Mouse (Mus musculus) lung, embryonic 16.5 days (tissue): ENCODE measurements around the gene Sfpq. TPM values are rescaled to one million over a fixed set of nuclear protein-coding genes. Genes with fewer than 3 reads are reported as not detected.
"Not testable (repeated sequence)": the region's sequence is repeated elsewhere in the genome, so short reads cannot be mapped to it uniquely, and the experiment has no call there.

ENCODE experiments used
- ATAC-seq: fragments of 200-750 bp; cut with Nextera tagmentation; 2 replicates; pipeline ENCODE4 v1.8.0; 2017; ENCODE audit warnings: low read depth, mild to moderate bottlenecking, moderate library complexity
- H3K27ac ChIP-seq: fragments of 300-500 bp; sonication (generic); 2 replicates; pipeline ENCODE4 v1.5.1; 2014; ENCODE audit warnings: mild to moderate bottlenecking, control low read depth, low read length
- H3K27me3 ChIP-seq: fragments of 300-500 bp; sonication (generic); 2 replicates; pipeline ENCODE4 v1.6.1; 2014; ENCODE audit warnings: low read depth, low read length, mixed read lengths; ENCODE audit not compliant: control insufficient read depth, insufficient read depth
- H3K36me3 ChIP-seq: fragments of 300-500 bp; sonication (generic); 2 replicates; pipeline ENCODE4 v1.6.1; 2014; ENCODE audit warnings: low read length; ENCODE audit not compliant: control insufficient read depth, insufficient read depth
- H3K4me1 ChIP-seq: fragments of 300-500 bp; sonication (generic); replicated peaks from 2 replicates; pipeline ENCODE4 v1.6.1; 2014; ENCODE audit warnings: low read length, mixed read lengths; ENCODE audit not compliant: control insufficient read depth, insufficient read depth
- H3K4me2 ChIP-seq: fragments of 300-500 bp; sonication (generic); 2 replicates; pipeline ENCODE4 v1.6.1; 2014; ENCODE audit warnings: low read depth, low read length, control low read depth
- H3K4me3 ChIP-seq: fragments of 300-500 bp; sonication (generic); 2 replicates; pipeline ENCODE4 v1.5.1; 2014; ENCODE audit warnings: mild to moderate bottlenecking, low read length, control low read depth
- H3K9ac ChIP-seq: fragments of 300-500 bp; sonication (generic); 2 replicates; pipeline ENCODE4 v1.6.1; 2014; ENCODE audit warnings: low read length, control low read depth
- H3K9me3 ChIP-seq: fragments of 300-500 bp; sonication (generic); 2 replicates; pipeline ENCODE4 v1.6.1; 2016; ENCODE audit warnings: low read length; ENCODE audit not compliant: control insufficient read depth
- WGBS: fragments of 180-500 bp; shearing (Covaris S2); extraction: QIAGEN DNeasy Blood & Tissue Kit; methylation state at CpG from one replicate; pipeline ENCODE4 v1.1.7; 2014; 5-methylcytosine and 5-hydroxymethylcytosine counted together
- polyA plus RNA-seq: library from polyadenylated mRNA; unstranded; fragments of >200 nt; fragmentation: Nextera tagmentation; extraction: Ambion mirVana; gene quantifications from 2 replicates; pipeline ENCODE4 v1.2.1, GENCODE M21; 2015

Gene Sfpq
- 67.1 and 68.2 TPM in 2 replicates for polyA plus RNA-seq

DNA sequence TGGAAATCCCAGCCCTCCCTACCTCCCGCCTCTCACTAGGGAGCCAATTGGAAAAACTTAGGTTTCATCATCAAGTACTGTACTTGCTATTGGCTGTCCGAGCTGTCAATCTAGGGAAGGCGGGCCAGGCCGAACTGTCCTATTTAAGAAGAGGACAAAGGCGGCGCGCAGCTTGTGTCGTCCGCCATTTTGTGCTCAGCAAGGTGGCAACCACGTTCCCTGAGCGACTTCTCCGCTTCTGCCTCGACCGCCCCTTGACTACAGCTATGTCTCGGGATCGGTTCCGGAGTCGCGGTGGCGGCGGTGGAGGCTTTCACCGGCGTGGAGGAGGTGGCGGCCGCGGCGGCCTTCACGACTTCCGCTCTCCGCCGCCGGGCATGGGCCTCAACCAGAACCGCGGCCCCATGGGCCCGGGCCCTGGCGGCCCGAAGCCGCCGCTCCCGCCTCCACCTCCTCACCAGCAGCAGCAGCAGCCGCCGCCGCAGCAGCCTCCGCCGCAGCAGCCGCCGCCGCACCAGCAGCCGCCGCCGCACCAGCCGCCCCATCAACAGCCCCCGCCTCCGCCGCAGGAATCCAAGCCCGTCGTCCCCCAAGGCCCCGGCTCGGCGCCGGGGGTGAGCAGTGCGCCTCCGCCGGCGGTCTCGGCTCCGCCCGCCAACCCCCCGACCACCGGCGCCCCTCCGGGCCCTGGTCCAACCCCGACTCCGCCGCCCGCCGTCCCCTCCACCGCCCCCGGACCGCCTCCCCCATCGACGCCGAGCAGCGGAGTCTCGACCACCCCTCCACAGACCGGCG is at the start of gene Sfpq:
TSS of gene Sfpq (plus strand) at position 174 of the 795 bp plus-strand sequence.
- peak; percentile 97 for ATAC-seq
- H3K9ac ChIP-seq: peak within 1 kb of the TSS; percentile 99
- H3K4me3 ChIP-seq: peak within 1 kb of the TSS; percentile 83
- no peaks in the 10 kb centered on the region for H3K9me3 ChIP-seq
- H3K27me3 ChIP-seq: no peaks in the 10 kb centered on the region
- peak within 1 kb of the TSS; percentile 98 for H3K27ac ChIP-seq
- peaks cover 17% of the 10 kb centered on the region for H3K36me3 ChIP-seq
- H3K4me1 ChIP-seq: peaks cover 17% of the 10 kb centered on the region
- WGBS: under 1% methylated on average over 55 of the region's 87 CpGs
- peak within 1 kb of the TSS; percentile 69 for H3K4me2 ChIP-seq

DNA sequence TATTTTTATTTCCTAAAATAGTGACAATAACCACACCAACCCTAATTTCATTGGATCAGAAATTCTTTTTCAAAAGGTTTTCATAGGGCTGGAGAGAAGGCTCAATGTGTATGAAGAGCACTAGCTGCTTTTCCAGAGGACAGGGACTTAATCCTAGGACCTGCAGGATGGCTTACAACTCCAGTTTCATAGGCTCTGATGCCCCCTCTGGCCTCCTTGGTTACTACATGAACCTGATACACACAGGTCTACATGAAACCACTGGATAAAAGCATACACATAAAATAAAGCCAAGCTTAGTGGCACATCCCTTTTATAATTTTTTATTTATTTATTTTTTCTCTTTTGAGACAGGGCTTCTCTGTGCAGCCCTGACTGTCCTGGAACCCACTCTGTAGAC is 43.7 kb upstream of the Sfpq start:
- ATAC-seq: no peak
- Histone ChIP-seq H3K4me2 (no peak overlapping the region), H3K36me3 (no peaks in the 10 kb centered on the region), H3K27me3 (no peaks in the 10 kb centered on the region), H3K27ac (no peak overlapping the region), H3K9me3 (no peaks in the 10 kb centered on the region), H3K4me1 (no peaks in the 10 kb centered on the region), H3K4me3 (no peak overlapping the region), H3K9ac (no peak overlapping the region)

DNA sequence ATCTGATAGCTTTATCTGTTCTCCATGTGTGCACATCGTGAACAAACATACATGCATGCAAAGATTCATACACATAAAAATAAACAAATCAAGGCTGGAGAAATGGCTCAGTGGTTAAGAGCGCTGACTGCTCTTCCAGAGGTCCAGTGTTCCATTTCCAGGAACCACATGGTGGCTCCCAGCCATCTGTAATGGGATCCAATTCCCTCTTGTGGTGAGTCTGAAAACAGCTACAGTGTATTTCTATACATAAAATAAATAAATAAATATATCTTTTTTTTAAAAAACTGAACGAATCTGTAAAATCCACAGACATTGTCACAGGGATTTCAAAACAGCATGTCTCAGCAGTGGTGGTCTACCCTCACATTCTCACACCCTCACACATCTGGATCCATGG is 42.4 kb upstream of the Sfpq start:
- Histone ChIP-seq H3K27me3 (no peaks in the 10 kb centered on the region), H3K4me3 (no peak overlapping the region), H3K4me1 (no peaks in the 10 kb centered on the region), H3K36me3 (no peaks in the 10 kb centered on the region), H3K4me2 (no peak overlapping the region), H3K9ac (no peak overlapping the region), H3K9me3 (no peaks in the 10 kb centered on the region), H3K27ac (no peak overlapping the region)
- ATAC-seq: no peak
- WGBS: 69% methylated on average over 3 of the region's 3 CpGs

DNA sequence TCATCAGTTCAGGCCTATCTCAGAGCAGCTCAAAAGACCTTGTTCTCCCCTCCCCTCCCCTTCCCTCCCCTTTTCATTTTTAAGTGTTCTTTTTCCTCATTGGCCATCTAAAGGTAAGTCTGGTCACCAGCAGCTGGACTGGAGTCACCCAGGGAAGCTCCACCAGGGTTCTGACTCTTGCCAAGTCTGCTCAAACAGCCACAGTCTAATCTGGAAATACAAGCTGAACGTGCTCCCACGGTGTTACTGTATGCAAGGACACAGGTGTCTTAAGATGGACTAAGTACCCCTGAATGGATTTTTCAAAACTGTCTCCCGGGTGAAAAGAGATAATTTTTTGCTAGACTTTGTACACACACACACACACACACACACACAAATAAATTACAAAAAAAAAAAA is 37.8 kb upstream of the Sfpq start:
- no peak overlapping the region for H3K4me3 ChIP-seq
- no peak overlapping the region for H3K4me2 ChIP-seq
- no peaks in the 10 kb centered on the region for H3K27me3 ChIP-seq
- 57% methylated on average over 3 of the region's 3 CpGs for WGBS
- no peak for ATAC-seq
- H3K9ac ChIP-seq: no peak overlapping the region
- H3K4me1 ChIP-seq: no peaks in the 10 kb centered on the region
- H3K27ac ChIP-seq: no peak overlapping the region
- no peaks in the 10 kb centered on the region for H3K36me3 ChIP-seq
- H3K9me3 ChIP-seq: no peaks in the 10 kb centered on the region

DNA sequence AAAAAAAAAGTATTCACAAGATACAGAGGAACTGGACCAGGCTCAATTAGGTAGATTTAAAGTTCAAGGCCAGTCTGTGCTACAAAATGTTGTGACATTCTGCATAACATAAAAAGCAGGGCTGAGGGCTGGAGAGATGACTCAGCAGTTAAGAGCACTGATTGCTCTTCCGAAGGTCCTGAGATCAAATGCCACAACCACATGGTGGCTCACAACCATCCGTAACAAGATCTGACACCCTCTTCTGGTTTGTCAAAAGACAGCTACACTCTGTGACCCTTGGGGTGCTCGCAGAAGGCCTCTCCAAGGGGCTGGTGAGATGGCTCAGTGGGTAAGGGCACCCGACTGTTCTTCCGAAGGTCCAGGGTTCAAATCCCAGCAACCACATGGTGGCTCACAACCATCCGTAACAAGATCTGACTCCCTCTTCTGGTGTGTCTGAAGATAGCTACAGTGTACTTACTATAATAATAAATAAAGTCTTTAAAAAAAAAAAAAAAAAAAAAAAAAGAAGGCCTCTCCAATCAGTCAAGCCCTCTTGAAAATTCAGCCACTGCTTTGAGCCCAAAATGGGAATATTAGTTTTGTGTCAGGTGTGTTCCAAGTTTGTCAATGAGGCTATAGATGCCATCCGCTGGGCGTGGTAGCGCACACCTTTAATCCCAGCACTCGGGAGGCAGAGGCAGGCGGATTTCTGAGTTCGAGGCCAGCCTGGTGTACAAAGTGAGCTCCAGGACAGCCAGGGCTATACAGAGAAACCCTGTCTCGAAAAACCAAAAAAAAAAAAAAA is 37.2 kb upstream of the Sfpq start:
- not testable (repeated sequence) for H3K4me3 ChIP-seq, ATAC-seq, H3K4me1 ChIP-seq, H3K27me3 ChIP-seq, H3K27ac ChIP-seq, H3K36me3 ChIP-seq, H3K9me3 ChIP-seq, H3K9ac ChIP-seq, H3K4me2 ChIP-seq
- WGBS: 80% methylated on average over 13 of the region's 13 CpGs

DNA sequence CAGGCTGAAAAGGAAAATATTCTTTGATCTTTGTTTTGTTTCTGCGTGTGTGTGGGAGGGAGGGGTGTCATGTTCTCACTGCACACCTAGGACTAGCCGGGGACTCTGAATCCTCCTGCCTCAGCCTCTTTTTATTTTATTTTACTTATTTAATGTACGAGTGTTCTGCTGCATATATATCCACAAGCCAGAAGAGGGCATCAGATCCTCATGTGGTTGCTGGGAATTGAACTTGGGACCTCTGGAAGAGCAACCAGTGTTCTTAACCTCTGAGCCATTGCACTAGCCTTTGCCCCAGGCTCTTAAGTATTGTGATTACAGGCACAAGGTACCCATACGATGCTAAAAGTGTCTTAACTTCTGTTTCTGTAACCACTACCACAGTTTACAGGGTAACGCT is 34.4 kb upstream of the Sfpq start:
- Histone ChIP-seq H3K9me3 (no peaks in the 10 kb centered on the region), H3K4me1 (no peaks in the 10 kb centered on the region), H3K4me2 (no peak overlapping the region), H3K36me3 (no peaks in the 10 kb centered on the region), H3K4me3 (no peak overlapping the region), H3K27ac (no peak overlapping the region), H3K9ac (no peak overlapping the region), H3K27me3 (no peaks in the 10 kb centered on the region)
- ATAC-seq: no peak
- 80% methylated on average over 5 of the region's 5 CpGs for WGBS

DNA sequence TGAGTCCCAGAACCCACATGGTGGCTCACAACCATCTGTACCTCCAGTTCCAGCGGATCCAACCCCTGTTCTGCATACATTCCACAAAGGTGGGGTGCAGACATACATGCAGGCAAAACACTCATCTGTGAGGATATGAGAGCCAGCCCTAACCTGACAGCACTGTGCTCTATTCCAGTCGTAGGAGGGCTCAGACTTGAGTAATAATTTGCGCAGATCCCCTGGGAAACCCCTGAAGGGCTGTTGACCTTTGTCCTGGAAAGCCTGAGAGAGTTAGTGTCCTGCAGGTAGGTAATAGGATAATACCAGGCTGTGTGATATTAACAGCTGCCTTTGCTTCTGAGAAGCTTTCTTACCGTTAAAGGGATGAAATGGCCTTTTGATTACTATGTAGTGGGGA is 32.6 kb upstream of the Sfpq start:
- Histone ChIP-seq H3K4me3 (no peak overlapping the region), H3K36me3 (no peaks in the 10 kb centered on the region), H3K27me3 (no peaks in the 10 kb centered on the region), H3K9me3 (no peaks in the 10 kb centered on the region), H3K4me2 (no peak overlapping the region), H3K4me1 (no peaks in the 10 kb centered on the region), H3K27ac (no peak overlapping the region), H3K9ac (no peak overlapping the region)
- WGBS: 63% methylated on average over 4 of the region's 4 CpGs
- no peak for ATAC-seq

DNA sequence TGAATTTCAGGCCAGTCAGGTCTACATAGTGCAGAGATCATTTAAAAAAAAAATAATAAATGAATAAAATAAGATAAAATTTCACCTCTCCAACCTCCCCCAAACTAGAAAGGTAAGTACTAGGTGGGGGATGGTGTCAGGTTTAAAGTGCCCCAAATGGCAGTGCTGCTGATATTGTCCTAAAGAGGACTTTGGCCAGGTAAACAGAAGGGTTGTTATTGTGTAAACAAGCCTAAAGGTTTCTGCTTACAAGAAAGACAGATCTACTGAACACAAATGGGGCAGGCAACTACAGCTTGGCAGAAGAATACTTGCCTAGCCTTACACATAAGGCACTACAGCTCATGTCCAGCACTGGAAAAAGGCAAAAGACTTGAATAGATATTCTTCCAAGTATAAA is 30.6 kb upstream of the Sfpq start:
- H3K27ac ChIP-seq: no peak overlapping the region
- H3K4me1 ChIP-seq: no peaks in the 10 kb centered on the region
- H3K9ac ChIP-seq: no peak overlapping the region
- H3K9me3 ChIP-seq: no peaks in the 10 kb centered on the region
- H3K27me3 ChIP-seq: no peaks in the 10 kb centered on the region
- H3K36me3 ChIP-seq: no peaks in the 10 kb centered on the region
- no peak overlapping the region for H3K4me2 ChIP-seq
- ATAC-seq: no peak
- H3K4me3 ChIP-seq: no peak overlapping the region

DNA sequence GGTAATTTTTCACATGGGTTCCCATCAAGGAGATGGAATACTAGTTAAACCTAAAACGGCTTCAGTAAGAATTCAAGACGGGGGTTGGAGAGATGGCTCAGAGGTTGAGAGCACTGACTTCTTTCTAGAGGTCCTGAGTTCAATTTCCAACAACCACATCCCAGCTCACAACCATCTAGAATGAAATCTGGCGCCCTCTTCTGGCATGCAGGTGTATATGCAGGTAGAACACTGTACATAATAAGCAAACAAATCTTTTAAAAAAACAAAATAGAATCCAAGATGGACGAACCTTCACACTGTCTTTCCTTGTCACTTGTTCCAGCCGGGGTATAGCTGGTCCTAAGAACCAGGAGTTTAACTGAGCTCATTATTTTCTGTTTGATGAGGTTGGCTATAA is 28.8 kb upstream of the Sfpq start:
- Histone ChIP-seq H3K36me3 (no peaks in the 10 kb centered on the region), H3K4me1 (no peaks in the 10 kb centered on the region), H3K9me3 (no peaks in the 10 kb centered on the region), H3K4me3 (no peak overlapping the region), H3K9ac (no peak overlapping the region), H3K27me3 (no peaks in the 10 kb centered on the region), H3K4me2 (no peak overlapping the region), H3K27ac (no peak overlapping the region)
- no peak for ATAC-seq
- 61% methylated on average over 5 of the region's 5 CpGs for WGBS
